Mouse (Mus musculus): ENCODE measurements at regions not wholly inside any gene's neighbourhood (a gene's known extent, or its start where the extent isn't known, plus 50 kb on each side); places are given as distances from the start of the nearest gene placed in this dataset.
"Not testable (repeated sequence)": the region's sequence is repeated elsewhere in the genome, so short reads cannot be mapped to it uniquely, and the experiment has no call there.

DNA sequence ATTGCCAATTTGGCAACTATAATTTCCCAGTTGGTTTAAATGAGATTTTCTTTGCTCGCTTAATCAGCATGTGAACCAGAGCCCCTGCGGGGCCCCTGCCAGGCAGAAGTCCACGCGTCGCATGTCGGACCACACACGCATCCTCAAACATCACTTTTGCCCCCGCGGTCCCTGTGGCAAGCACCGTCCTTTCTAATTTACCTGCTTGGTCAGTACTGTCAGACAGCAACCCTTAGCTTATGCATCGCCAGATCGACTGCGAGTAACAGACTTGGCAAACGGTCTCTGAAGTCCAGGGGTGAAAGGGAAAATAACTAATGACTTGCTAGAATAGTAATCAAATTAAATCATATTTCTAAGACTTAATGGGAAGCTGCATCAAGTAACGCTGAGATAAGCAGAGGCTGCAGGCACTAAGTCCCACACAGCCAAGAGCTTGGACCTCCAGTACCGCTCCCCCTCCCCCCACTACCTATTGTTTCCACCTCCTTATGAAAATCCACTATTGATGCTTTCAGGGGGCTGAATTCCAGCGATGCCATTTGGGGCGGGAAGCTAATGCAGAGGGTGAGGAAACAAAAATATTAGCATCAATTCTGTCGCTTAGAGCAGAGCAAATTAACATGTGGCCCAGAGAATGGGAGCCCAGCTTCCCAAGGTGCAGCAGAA is 142.0 kb upstream of the Cntnap4 start:
- DNase-seq, result no peak

GRCm38 (mm10) chr8:112411968-112412367 is 157.9 kb upstream of the Cntnap4 start:
- DNase-seq, result no peak

- peak; percentile 69 for DNase-seq
Measured at GRCm38 (mm10) chr8:112411213-112411612, 158.6 kb upstream of the Cntnap4 start.

- no peak for DNase-seq
Measured at GRCm38 (mm10) chr8:112408211-112408735, 161.6 kb upstream of the Cntnap4 start.

DNA sequence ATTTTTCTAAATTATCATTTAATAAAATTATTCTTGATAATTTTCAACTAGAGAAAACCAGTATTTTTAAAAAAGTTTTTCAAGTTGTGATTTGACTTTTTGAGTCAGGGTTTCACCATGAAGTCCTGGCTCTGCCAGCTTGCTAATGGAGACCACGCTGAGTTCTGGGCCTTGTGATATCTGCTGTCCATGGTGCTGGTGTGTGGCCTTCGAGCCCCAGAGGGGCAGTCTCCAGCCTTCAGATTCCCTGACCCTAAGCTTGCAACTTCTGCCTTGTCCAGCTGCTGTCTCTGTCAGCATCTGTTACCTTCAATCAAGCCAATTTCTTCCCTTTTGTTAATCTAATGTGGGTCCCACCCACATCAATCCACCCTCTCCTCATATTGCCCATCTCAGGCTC is 165.8 kb upstream of the Cntnap4 start:
- DNase-seq, result peak; percentile 73

GRCm38 (mm10) chr8:112397438-112397837 is 172.4 kb upstream of the Cntnap4 start:
- peak; percentile 14 for DNase-seq

GRCm38 (mm10) chr8:112390108-112390507 is 179.7 kb upstream of the Cntnap4 start:
- no peak for DNase-seq

DNA sequence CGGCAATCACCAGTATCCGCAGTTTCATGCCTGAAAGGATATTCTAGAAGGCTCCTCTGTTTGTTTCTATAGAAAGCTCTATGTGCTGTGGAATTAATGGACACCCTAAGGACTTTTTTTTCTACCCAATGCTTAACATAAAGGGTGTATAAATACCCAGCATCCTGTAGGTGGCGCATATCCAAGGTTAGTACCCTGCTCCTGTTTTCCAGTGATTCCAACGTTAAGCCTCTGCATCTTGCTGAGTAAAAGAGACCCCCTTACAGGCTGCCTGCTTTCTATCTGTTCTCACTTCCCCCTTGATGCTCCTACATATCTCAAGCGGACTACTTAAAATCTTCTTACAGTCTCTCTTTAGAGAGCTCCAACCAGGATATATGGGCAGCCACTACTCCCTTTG is 221.5 kb upstream of the Cntnap4 start:
- peak; percentile 78 for DNase-seq

DNA sequence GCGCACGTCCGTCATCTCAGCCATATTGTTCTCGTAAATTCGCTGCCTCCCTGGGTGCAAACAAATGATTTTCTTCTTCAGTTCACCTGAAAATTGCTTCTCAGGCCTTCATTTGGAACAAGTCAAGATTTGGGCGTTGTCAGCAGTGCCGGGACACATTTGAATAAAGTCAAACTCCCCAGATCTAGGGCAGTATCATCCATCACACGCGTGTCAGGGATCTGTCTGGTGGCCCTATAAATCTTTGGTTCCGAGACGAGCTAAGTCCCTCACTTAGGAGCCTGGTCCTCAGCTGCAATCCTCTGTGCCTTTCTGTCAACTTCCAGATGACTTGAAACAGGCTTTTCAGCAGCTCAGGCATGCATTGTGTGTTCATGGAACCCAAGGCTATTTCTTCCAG is 236.7 kb upstream of the Cntnap4 start:
- peak; percentile 34 for DNase-seq

- peak; percentile 34 for DNase-seq
Measured at GRCm38 (mm10) chr8:112332021-112332420, 237.8 kb upstream of the Cntnap4 start.

DNA sequence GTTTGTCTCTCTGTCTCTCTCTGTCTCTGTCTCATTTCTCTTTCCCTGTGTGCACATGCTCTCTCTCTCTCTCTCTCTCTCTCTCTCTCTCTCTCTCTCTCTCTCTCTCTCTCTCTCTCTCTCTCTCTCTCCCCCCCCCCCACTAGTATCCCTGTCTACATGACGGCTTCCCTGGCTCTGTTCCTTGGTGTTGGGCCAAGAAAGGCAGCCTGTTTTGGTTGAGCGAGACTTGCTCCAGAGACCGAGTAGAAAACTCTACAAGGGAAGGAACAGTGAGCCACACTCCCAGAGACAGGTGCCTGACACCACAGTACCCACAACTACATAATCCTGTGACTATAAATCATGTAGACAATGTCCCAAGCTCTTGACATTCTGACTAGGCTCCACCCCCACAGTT is 260.0 kb upstream of the Cntnap4 start:
- DNase-seq, result no peak

- DNase-seq, result no peak
Measured at GRCm38 (mm10) chr8:112308354-112308753, 261.5 kb upstream of the Cntnap4 start.

DNA sequence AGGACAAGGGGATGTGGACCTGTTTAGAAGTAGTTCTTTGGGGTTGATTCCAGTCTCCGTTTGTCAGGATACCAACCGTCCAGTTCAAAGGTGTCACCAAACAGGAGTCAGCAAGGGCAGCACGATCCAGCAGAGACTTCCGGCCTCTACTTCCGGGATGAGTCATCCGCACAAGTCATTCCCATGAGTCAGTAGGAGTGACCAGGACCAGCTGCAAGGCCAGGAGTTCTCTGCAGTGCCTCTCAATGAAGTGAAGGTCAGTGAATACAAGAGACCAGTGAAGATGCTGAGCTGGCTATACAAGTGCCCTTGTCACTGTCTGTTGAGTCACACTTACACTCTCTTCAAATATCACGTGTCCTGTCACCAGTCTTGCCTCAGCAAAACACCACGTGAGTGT is 272.8 kb upstream of the Cntnap4 start:
- no peak for DNase-seq

DNA sequence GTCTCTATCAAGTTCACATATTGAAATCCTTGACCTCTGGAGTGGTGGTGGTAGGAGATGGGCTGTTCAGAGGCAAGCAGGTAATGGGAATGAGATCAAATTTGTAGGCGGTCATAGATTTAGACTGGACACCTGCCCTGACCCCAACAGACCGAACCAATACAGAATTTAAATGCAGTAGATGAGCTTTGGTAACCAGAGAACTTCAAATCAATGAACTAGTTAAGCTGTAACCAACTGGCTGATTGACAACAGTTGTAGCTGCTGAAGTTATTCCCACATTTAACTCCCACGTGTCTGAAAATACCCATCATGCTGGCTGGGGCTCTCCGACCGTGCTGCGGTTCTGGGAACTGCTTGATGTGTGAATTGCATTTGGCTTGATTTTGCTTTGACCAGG is 268.5 kb upstream of the Gm6793 start:
- no peak for DNase-seq

DNA sequence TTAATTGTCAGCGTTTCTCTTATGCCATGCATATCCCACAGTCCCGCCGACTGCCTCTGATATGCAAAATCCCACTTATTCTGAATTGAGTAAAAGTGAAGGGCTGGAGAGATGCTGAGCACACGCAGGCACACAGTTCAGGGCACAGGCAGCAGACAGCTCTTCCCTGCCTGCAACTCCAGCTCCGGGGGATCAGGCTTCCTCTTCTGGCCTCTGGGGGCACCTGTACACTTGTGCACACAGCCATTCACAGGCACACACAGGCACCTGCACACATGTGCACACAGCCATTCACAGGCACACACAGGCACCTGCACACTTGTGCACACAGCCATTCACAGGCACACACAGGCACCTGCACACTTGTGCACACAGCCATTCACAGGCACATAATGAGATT is 254.8 kb upstream of the Gm6793 start:
- peak; percentile 21 for DNase-seq

DNA sequence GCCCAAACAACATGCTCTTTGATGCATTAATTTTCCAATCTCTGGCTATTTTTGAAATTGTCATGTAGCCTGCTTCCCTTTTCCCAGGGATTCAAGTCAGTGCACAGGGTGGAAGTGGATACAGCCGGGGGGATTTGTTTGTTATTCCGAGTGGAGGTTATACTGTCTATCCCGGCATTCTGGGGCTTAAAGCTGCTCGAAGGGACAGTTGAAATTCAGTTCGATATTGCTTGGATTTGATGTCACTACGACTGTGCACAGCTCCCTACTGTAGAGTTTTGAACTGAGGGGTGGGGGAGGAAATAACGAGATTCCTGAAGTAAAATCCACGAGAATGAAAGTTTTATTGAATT is 254.4 kb upstream of the Gm6793 start:
- DNase-seq, result peak; percentile 13

GRCm38 (mm10) chr8:112268544-112269213 is 253.8 kb upstream of the Gm6793 start:
- DNase-seq, result peak; percentile 6

- DNase-seq, result peak; percentile 29
Measured at GRCm38 (mm10) chr8:112257922-112258475, 243.2 kb upstream of the Gm6793 start.

GRCm38 (mm10) chr8:112257311-112257894 is 242.6 kb upstream of the Gm6793 start:
- peak; percentile 35 for DNase-seq

DNA sequence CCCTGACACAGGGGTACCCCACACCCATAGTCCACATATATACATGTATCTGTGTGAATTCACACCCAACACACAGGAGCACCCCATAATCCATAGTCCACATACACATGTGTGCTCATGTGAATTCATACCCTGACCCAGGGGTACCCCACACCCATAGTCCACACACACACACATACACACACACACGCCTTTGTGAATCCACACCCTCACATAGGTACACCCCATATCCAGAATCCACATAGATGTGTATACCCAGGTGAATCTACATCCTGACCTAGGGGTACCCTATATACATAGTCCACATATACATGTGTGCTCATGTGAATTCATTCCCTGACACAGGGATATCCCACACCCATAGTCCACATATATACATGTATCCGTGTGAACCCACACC is 231.8 kb upstream of the Gm6793 start:
- not testable (repeated sequence) for DNase-seq

- DNase-seq, result no peak
Measured at GRCm38 (mm10) chr8:112238681-112239080, 223.8 kb upstream of the Gm6793 start.

GRCm38 (mm10) chr8:112236751-112237150 is 221.9 kb upstream of the Gm6793 start:
- not testable (repeated sequence) for DNase-seq

GRCm38 (mm10) chr8:112219656-112220055 is 204.8 kb upstream of the Gm6793 start:
- DNase-seq, result no peak

DNA sequence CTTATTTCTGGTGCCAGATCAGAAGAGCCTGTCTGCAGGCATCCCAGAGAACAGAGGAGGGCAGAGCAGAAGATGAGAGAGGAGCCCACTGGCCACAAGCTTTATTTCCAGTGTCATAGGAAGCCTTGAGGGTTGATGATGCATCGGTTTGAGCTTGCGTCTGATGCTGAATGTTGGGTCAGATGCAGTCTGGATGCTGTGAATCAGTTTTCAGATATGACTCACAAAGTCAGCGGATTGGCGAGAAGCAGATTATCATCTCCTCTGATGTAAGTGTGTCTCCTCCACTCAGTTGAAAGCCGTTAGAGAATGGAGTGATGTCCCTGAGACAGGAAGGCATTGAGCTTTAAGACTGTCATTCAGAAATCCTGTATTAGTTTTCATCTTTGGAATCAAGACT is 197.3 kb upstream of the Gm6793 start:
- no peak for DNase-seq

All from embryo, embryonic 11 days (tissue).